Mouse (Mus musculus) cortical plate, adult 2 months (tissue): ENCODE measurements at regions not wholly inside any gene's neighbourhood (a gene's known extent, or its start where the extent isn't known, plus 50 kb on each side); places are given as distances from the start of the nearest gene placed in this dataset.
A peak's percentile ranks its signal among the peaks of the same experiment; 100 is the strongest.

Experiments used
- CTCF ChIP-seq: fragments of 200-500 bp; IDR thresholded peaks from 2 replicates; pipeline ENCODE4 v1.5.1; 2011; ENCODE audit warnings: mild to moderate bottlenecking, control low read depth, low read length; ENCODE audit not compliant: insufficient read depth; ENCODE audit errors: extremely low read depth
- POLR2A ChIP-seq: fragments of 200-500 bp; IDR thresholded peaks from 2 replicates; pipeline ENCODE4 v1.6.1; 2011; ENCODE audit warnings: mild to moderate bottlenecking, low read length, control low read depth; ENCODE audit not compliant: insufficient read depth; ENCODE audit errors: extremely low read depth

- no peak for TF ChIP-seq POLR2A
- peak; percentile 10; the same call in 1 of the 2 replicates for TF ChIP-seq CTCF
Observed at GRCm38 (mm10) chr9:26121986-26122385, 611.5 kb upstream of the B3gat1 start.
